Mouse (Mus musculus) MN1 (cell line): Measurements from ENCODE around the gene Slc25a22.
"Not testable (repeated sequence)": the region's sequence is repeated elsewhere in the genome, so short reads cannot be mapped to it uniquely, and the experiment has no call there.

Experiments
- DNase-seq: peaks from one replicate; pipeline ENCODE4 v3.0.0-alpha.2; 2016; ENCODE audit warnings: low spot score

Gene Slc25a22

DNA sequence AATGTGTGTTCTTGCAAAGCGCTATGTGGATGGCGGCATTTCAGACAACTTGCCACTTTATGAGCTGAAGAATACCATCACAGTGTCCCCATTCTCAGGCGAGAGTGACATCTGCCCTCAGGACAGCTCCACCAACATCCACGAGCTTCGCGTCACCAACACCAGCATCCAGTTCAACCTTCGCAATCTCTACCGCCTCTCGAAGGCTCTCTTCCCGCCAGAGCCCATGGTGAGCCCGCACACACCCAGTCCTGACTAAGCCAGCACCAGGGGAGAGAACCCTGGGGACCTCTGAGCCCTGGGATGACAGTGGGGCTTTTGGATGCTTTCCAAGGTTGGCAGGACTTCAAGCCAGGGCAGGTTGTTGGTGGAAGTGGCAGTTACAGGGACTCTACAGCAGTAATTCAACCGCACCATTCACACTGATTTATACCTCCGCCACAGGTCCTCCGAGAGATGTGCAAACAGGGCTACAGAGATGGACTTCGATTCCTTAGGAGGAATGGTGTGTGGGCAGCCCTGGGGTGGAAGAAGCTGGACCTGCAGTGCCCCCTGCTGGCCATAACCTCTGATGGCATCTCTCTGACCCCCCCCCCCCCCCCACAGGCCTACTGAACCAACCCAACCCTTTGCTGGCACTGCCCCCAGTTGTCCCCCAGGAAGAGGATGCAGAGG is 20.4 kb upstream of the Slc25a22 start:
- DNase-seq, result peak; percentile 68

DNA sequence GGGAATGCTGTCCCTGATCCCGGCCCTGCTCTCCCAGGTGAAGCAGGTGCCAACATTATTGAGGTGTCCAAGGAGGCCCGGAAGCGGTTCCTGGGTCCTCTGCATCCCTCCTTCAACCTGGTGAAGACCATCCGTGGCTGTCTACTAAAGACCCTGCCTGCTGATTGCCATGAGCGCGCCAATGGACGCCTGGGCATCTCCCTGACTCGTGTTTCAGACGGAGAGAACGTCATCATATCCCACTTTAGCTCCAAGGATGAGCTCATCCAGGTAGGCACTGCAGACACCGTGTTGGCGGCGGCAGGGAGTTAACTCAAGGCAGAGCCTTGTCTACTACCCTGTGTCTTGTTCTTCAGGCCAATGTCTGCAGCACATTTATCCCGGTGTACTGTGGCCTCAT is 19.5 kb upstream of the Slc25a22 start:
- no peak for DNase-seq

DNA sequence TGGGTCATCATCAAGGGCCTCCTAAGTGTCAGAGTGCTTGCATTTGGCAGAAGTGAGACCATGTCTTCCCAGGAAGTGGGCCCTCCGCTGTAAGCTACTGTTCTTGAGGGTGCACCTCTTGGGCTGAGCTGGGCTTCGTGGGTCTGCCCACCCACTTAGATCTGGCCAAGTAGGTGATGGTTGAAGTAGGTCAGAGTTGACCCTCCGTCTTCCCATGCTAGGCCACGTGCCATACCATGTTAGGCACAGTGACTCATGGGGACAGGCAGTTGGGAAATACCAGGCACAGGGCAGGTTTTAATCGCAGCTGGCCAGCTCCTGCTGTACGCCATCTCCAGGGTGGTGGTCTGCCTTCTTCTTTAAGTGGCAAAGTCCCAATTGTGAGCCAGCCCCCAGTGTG is 19.0 kb upstream of the Slc25a22 start:
- no peak for DNase-seq

DNA sequence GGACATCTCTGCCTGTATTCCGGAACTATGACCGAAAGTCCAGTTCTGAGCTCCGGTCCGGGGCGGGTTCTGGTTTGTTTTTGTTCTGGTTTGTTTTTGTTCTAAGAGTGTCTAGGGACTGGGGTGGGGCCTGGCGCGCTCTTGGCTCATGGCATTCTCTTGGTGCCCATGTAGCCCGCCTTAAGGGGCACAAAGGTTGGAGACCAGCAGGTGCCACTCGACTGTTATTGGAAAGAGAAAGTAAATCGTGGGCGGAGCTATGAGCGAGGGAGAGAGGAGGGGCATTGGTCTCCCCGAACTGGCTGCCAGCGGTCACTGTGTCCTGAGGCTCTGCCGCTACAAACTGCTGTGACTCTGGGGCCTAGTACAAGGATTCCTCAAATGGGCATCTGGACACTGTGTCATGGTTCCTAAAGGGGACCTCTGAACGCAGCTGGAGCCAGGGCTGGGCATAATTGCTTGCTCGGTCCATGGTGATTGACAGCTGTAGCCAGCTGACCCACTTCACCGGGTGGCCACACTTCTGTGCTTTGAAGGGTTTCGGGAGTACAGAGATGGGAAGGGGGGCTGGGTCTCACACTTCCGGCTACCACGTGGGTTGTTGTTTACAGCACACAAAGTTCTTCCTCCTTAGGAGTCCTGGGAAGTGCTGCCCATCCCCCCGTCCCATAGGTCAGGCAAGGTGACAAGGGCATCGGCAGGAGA is 18.1 kb upstream of the Slc25a22 start:
- peak; percentile 82 for DNase-seq

DNA sequence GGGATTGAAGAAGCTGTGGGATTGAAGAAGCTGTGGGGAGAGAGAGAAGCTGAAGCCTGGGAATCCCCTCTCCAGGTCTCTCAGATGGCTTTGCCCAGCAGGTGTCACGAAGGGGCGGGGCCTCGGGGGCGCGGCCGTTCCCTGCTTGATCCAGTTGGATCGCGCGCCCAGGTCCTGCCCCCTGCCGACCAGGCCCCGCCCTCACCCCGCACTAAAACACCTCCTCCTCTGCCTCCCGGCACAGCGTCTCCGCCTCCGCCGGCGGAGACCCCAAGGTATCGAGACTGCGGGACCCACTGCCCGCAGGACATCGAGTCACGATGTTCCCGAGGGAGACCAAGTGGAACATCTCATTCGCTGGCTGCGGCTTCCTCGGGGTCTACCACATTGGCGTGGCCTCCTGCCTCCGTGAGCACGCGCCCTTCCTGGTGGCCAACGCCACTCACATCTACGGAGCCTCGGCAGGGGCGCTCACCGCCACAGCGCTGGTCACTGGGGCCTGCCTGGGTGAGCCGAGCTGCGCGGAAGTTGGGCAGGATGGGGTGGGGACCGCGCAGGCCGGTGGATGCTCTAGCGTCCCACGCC is 17.4 kb upstream of the Slc25a22 start, which contains the start of gene Pnpla2:
TSS of gene Pnpla2 (plus strand) at position 232 of the 585 bp plus-strand sequence.
- peak; percentile 93 for DNase-seq

DNA sequence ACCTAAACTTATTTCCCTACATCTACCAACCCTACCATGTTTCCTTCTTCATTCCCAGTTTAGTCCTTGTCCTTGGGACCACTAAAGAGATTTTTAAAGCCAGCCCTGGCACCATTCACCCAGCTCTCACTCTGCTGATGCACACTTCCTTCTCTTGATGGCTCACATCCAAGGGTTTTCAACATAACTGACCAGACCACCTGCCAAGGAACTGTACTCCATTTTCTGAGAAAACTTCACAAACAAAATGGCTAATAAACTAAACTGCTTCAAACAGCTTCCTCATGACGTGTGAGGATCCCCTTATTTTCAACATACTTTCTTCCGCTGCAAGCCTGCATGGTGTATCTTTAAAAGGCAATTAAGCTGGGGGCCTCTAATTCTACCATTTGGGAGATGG is 15.9 kb upstream of the Slc25a22 start:
- no peak for DNase-seq

DNA sequence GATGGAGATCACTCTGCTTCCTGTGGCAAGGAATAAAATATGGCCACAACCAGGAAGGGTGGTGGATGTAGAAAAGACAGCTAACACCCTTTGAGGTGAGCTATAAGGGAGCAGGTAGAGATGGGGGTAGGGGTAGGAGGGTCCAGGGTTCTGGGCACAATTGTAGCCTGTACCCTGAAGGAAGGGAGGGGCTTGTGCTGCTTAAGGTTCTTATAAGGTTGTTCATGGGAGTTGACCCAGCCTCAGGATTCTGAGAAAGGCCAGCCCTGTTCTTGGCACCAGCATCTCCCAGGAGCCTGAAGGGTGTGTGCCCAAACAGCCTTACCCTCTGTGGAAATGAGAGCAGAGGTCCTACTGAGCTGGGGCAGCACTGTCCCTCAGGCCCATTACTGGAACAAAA is 14.2 kb upstream of the Slc25a22 start:
- DNase-seq, result no peak

DNA sequence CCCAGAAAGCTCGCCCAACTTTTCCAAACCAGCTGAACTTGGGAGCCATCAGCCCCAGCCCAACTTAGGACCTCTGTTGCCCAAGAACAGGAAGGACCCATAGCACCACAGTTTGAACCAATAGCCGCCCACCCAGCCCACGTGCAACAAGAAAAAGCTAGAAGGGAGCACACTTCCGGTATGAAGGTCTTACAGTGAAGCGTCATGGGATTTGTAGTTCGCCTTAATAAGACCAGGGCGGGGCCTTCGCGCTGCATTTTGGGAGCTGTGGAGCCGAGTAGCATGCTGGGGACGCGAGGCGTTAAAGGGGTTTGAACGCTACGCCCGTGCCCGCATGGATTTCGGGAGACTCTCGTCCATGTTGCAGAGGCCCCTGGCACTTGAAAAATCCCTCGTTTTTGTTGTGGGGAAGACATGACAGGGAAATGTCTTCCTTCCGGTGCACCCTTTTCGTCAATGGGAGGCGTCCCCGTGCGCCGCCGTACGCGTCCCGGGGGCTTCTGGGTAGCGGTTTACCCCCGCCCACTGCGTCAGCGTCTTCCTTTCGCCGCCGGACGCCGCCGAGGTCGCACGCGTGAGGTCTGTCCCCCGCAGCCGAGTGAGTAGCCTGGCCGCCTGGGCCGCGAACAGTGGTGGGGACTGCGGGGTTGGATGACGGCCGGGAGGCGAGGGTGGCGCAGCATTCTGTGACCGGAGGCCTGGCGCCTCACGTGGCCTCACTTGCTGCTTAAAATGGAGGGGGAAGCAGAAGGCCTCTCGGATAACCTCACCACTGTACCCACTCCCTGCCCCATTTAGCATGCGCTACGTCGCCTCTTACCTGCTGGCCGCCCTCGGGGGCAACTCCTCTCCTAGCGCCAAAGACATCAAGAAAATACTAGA is 9.7 kb upstream of the Slc25a22 start, which contains the start of gene Rplp2:
TSS of gene Rplp2 (plus strand) at position 261 of the 882 bp plus-strand sequence.
- DNase-seq, result peak; percentile 91

DNA sequence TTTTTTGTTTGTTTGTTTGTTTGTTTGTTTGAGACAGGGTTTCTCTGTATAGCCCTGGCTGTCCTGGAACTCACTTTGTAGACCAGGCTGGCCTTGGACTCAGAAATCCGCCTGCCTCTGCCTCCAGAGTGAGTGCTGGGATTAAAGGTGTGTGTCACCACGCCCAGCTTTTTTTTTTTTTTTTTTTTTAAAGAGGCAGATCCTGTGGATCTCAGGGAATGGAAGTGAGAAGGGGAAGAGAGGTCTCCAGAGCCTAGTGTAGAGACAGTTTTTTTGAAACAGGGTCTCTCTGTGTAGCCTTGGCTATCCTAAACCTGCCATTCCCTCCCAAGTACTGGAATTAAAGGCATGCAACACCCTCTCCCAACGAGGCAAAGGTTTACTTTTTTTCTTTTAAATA is 8.7 kb upstream of the Slc25a22 start:
- DNase-seq, result not testable (repeated sequence)

DNA sequence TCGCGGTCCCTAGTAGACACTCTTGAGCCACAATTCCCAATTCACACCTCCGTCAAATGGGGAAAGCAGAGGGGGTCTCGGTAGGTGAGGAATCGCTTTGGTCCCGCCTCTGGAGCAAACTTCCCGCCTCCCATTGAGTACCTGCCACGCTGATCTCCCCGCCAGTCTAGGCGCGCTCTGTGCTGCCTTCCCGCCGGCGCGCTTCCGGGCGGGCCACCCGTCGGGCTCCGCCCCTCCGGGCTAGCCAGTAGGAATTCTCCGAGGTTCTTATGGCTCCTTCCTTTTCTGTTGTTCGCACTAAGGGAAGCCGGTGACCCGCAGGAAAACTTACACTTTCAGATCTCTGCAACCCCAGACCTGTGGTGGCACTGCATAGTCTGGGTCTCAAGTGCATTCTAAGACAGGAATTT is 6.1 kb upstream of the Slc25a22 start, which contains the start of gene Pidd1:
TSS of gene Pidd1 (minus strand) at position 198 of the 410 bp plus-strand sequence.
- DNase-seq, result peak; percentile 80

DNA sequence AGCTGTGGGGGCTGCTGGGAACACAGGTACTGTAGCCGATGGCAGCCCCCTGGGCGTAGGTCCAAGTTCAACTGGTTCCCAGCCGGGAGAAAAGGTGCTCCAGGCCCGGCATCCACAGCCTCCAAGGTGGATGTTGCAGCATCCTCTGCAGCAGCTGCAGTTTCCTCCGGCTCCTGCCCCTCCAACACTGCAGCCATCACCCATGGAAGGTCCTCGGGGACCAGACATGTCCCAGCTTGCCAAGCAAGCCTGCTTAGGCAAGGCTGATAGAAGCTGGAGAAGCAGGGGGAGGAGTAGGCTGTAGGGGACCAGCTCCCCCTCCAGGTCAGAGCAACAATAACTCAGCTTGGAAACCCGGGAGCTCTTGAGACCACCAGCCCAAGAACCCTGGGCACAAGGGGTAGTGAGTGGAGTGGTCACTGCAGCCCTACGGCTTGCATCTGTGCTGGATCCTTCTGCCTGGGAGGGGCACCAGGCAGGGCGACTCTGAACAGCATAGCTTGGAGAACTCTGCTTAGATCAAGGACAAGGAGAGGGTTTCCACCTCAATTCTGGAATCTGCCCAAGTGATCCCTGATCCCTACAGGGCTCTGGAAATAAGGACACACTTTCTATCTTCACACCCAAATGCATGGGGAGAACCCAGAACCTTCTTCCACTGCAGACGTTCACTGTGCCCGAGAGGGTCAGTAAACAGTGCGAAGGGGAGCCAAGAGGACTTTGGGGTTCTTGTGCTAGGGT is 5.6 kb upstream of the Slc25a22 start:
- peak; percentile 72 for DNase-seq

DNA sequence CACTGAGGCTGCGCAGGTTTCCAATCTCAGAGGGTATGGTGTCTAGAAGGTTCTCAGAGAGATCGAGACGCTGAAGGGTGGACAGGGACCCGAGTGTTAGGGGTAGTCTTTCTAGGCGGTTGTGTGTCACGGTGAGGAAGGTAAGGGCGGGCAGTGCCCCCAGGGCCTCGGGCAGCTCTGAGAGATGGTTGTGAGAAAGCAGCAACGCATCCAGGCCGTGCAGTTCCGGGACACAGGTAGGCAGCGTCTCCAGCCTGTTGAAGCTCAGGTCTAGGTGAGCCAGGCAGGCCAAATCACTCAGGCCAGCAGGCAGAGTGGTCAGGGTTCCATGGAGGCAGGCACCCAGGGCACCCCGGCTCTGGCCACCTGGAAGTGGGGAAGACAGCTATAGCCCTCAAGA is 4.5 kb upstream of the Slc25a22 start:
- no peak for DNase-seq

DNA sequence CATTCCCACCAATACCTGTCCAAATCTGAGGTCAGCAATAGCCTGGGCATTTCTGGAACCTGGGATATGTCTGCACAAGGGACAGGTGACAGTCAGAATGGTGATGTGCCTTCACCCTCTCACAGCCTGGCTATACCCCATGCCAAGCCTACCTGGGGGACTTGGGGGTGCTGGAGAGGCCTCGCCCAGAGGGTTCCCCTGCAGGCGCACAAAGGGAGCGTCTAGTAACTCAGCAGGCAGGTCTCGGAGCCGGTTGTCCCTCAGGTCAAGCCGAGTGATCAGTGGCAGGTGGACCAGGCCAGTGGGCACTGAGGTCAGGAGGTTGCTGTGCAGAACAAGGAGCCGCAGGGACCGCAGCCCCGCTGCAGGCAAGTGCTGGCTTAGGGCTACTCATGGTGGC is 3.8 kb upstream of the Slc25a22 start:
- DNase-seq, result no peak

DNA sequence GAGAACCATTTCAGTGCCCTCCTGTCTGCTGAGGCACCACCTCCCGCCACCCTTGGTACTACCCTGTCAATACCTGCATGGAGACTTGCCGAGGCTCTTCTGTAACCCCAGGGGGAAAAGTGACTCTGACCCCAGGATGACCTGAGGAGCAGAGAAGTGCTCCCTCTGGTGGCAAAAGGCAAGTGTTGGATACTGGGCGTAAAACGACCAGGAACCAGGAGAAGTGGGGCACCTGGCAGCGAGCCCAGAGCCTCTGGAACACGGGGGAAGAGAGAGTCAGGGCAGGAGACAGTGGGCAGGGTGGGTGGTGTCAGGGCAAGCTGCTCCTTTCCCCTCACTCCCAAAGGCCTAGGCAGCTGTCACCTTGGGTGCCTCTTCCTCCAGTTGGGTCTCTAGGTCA is 2.9 kb upstream of the Slc25a22 start:
- DNase-seq, result peak; percentile 83

DNA sequence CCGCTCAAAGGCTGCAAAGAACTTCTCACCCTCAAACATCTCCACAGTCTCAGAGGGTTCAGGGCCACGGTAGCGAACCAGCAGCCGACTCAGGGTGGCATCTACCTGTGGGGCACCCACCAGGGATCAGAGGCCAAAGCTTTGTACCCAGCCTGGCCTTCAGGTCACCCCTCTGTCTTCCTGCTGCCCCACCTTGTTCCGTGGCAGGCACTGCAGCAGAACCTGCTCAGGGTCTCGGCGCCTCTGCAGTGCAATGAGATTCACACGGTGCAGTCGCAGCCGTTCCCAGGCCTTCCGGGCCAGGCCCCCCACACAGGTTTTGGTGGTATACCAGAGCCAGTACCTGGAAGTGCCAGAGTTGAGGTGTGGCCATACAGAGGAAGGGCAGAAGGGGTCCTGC is 2.1 kb upstream of the Slc25a22 start:
- no peak for DNase-seq

DNA sequence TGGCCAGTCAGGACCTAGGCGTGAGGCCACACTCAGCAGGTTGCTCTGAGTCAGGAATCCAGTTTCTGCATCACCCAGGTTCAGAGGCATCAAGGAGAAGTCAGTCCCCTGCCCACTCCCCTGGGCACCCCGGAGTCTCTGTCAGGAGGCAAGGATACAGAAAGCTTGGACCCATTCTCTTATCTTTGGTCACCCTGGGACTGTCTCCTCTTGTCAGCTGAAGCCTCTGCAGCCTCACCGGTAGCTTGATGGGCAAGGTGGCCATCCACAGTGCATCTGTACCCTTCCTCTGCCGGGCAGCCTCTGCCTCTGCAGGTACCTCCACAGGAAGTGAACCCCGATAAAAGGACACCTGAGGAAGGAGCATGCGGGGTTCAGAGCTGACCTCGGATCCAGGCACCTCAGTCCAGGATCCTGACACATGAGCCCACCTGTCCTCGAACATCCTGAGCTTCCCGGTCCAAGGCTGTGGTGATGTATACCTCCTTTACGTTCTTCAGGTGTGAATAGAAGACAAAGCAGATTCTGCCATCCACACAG is 1.5 kb upstream of the Slc25a22 start:
- DNase-seq, result no peak

DNA sequence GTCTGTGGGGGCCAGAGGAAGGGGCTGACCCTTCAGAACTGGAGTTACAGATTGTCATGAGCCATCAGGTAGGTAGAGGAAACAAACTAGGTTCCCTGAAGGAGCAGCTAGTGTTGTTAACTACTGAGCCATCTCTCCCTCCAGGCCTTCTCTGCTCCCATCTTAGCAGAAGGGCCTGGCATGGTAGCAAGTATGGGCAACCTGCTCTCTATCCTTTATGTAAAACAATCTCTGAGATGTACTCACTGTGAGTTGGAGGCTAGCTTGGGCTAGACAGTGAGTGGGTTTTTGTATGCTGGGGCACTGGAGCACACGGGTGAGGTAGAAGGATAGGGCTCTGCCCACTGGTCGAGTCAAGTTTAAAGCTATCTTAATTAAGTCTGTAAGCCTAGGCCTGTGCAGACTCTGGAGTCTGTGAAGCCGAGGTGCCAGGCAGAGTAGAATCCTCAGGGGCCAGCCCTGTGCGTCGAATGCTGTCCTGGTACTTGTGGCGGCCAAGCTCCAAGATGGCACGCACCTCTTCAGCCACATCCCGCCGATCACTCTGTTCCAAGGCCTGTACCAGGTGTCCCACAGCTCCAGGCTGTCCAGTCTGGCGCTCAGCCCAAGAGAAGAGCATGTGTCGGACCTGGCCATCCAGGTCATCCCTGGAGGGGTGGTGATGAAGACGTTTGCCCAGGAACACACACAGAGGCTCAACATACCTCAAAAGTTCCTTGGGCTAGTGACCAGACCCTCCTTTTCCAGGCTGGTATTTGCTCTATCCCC is 693 bp upstream of the Slc25a22 start:
- no peak for DNase-seq

DNA sequence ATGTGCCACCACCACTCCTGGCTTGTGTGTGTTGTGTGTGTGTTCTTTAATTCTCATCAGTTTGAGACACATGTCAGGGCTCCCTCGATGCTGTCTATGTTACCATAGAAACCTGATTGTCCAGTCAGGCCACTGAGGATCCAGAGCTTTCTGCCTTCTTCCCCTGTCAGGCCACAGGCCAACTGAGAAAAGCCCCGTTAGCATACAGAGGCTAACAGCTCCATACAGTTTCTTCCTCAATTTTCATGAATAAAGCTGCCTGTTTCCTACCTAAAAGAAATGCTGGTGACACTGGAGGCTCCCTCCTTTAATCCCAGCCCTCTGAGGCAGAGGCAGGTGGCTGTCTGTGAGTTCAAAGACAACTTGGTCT is 1.2 kb downstream of the Slc25a22 start:
- no peak for DNase-seq

DNA sequence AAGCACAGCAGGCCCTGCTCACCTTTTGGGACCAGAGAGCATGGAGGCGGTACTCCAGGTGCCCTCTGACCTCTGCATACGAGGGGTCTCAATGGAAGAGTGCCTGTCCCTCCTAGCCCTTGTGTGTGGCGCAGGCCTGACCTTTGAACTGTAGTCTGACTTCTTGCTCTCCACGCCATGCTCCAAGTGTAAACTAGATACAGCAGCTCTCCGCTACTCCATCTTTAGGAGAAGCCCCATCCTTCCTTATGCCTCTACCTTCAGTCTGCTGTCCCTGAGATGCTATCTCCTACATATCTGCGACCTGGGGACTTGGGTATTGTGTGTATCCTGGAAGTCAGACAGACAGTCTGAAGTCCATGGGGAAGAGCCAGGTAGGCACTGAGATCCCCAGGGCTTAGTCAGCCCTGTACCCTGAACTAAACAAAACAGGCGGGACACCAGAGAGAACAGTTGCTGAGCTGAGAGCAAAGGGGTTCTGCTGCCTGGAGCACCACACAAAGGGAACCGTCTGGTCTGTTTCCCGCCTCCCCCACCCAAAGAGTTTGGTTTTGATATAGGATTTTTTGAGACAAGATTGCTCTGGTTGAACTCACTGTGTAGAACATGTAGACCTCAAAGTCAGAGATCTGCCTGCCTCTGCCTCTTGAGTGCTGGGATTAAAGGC is 1.7 kb downstream of the Slc25a22 start:
- DNase-seq, result no peak
